Mouse (Mus musculus) C2C12 (cell line): ENCODE measurements around the gene Arap1.

Experiments used
- CTCF ChIP-seq: IDR thresholded peaks from one replicate; pipeline ENCODE4 v1.5.1; 2011; ENCODE audit not compliant: control insufficient read depth, insufficient read depth, insufficient read length
- MYOG ChIP-seq: IDR thresholded peaks from one replicate; pipeline ENCODE4 v1.6.1; 2011; ENCODE audit not compliant: control insufficient read depth, insufficient read length; ENCODE audit errors: extremely low read depth
- USF1 ChIP-seq: IDR thresholded peaks from one replicate; pipeline ENCODE4 v1.6.1; 2011; ENCODE audit warnings: low read depth, mild to moderate bottlenecking, control low read depth, moderate library complexity

GRCm38 (mm10) chr7:101422069-101422468 lies 74.2 kb downstream of the Arap1 start:
- TF ChIP-seq CTCF (no peak), USF1 (no peak), MYOG (no peak)
